Mouse (Mus musculus): ENCODE results near the gene Kif22.
A peak's percentile ranks its signal among the peaks of the same experiment; 100 is the strongest.

DNA sequence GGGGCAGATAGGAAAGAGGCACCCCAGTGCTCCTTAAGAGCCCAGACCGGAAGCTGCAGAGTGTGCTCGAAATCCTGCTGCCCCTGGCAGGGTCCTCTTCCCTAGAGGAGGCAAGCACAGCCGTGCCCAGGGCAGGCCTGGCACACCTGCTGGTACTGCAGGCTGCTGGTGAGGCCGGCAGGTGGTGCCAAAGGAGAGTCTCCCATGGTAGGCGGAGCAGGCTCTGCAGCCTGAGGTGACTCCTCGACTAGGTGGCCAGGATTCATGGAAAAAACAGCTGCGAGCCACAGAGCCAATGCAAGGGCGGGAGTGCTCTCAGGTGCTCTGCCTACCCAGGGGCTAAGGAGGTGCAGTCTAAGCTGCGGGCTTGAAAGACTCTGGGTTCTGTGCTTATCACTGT lies 56.0 kb downstream of the Kif22 start:
- TF ChIP-seq POLR2A (IDR thresholded peaks at IDR 0.05; ENCODE audit: low read depth, low read length) = no peak
- peak; percentile 62 for TF ChIP-seq CTCF (IDR thresholded peaks at IDR 0.05; ENCODE audit: extremely low read depth, insufficient read length, insufficient replicate concordance, low read depth, low read length)

Measured in small intestine, adult 2 months (tissue).